Mouse (Mus musculus) spleen, adult 2 months (tissue): ENCODE measurements around the gene Arpc2. TPM values are rescaled to one million over a fixed set of nuclear protein-coding genes. Genes with fewer than 3 reads are reported as not detected.

Experiments
- DNase-seq, 2 experiments: peaks; one replicate each; pipeline versions ENCODE4 v3.0.0 to v3.0.0-alpha.2; 2012 to 2021; ENCODE audit warnings: low spot score in 2 of 2, low read depth in 1 of 2
- H3K27ac ChIP-seq: fragments of 200-500 bp; 2 replicates; pipeline ENCODE4 v1.5.1; 2012; ENCODE audit warnings: low read length, inconsistent platforms; ENCODE audit not compliant: insufficient read depth
- H3K27me3 ChIP-seq: fragments of 200-500 bp; 2 replicates; pipeline ENCODE4 v1.6.1; 2012; ENCODE audit warnings: mild to moderate bottlenecking, moderate library complexity, low read length, inconsistent platforms; ENCODE audit not compliant: control insufficient read depth, insufficient read depth
- H3K36me3 ChIP-seq: fragments of 200-500 bp; 2 replicates; pipeline ENCODE4 v1.6.1; 2012; ENCODE audit warnings: mild to moderate bottlenecking, low read length, inconsistent platforms; ENCODE audit not compliant: control insufficient read depth, insufficient read depth
- H3K4me1 ChIP-seq: fragments of 200-500 bp; 2 replicates; pipeline ENCODE4 v1.6.1; 2011; ENCODE audit warnings: inconsistent platforms; ENCODE audit not compliant: control insufficient read depth, insufficient read depth, insufficient read length
- H3K4me3 ChIP-seq: fragments of 200-500 bp; 2 replicates; pipeline ENCODE4 v1.5.1; 2011; ENCODE audit warnings: mild to moderate bottlenecking, inconsistent platforms; ENCODE audit not compliant: insufficient read depth, insufficient read length; ENCODE audit errors: extremely low read depth
- CTCF ChIP-seq: fragments of 200-500 bp; IDR thresholded peaks from 2 replicates; pipeline ENCODE4 v1.5.1; 2011; ENCODE audit warnings: mild to moderate bottlenecking, inconsistent platforms; ENCODE audit not compliant: insufficient read depth, insufficient read length, insufficient replicate concordance; ENCODE audit errors: extremely low read depth
- POLR2A ChIP-seq: fragments of 200-500 bp; IDR thresholded peaks from 2 replicates; pipeline ENCODE4 v1.6.1; 2011; ENCODE audit warnings: low read depth, low read length, inconsistent platforms
- WGBS: fragments of 180-500 bp; shearing (Covaris S2); methylation state at CpG from one replicate; pipeline ENCODE4 v1.1.7; 2018; 5-methylcytosine and 5-hydroxymethylcytosine counted together
- polyA plus RNA-seq: library from polyadenylated mRNA; depleted of rRNA; stranded (reverse); fragments of >200 nt; gene quantifications from 2 replicates; pipeline ENCODE4 v1.2.3, GENCODE M21; 2012

The Arpc2 gene
- polyA plus RNA-seq, 1 experiment = 186 TPM

GRCm38 (mm10) chr1:74249331-74249980 lies 13.6 kb downstream of the Arpc2 start:
- WGBS = 30% methylated on average over 5 of the region's 5 CpGs
- Histone ChIP-seq H3K4me1 (peaks cover 17% of the 10 kb centered on the region), H3K27ac (peak overlapping the region; percentile 63), H3K4me3 (no peak overlapping the region), H3K36me3 (peaks cover 45% of the 10 kb centered on the region), H3K27me3 (no peaks in the 10 kb centered on the region)
- no peak for DNase-seq
- TF ChIP-seq CTCF (no peak), POLR2A (no peak)

GRCm38 (mm10) chr1:74250096-74250495 lies 14.2 kb downstream of the Arpc2 start:
- Histone ChIP-seq H3K27ac (no peak overlapping the region), H3K36me3 (peaks cover 49% of the 10 kb centered on the region), H3K4me1 (peaks cover 15% of the 10 kb centered on the region), H3K4me3 (no peak overlapping the region), H3K27me3 (no peaks in the 10 kb centered on the region)
- TF ChIP-seq CTCF (no peak), POLR2A (no peak)
- 55% methylated on average over 4 of the region's 4 CpGs for WGBS
- no peak for DNase-seq

GRCm38 (mm10) chr1:74255704-74256345 lies 19.9 kb downstream of the Arpc2 start:
- H3K27me3 ChIP-seq = no peaks in the 10 kb centered on the region
- H3K4me1 ChIP-seq = no peaks in the 10 kb centered on the region
- no peak for TF ChIP-seq POLR2A
- no peak for TF ChIP-seq CTCF
- WGBS = 94% methylated on average over 8 of the region's 8 CpGs
- H3K36me3 ChIP-seq = peaks cover 56% of the 10 kb centered on the region
- no peak overlapping the region for H3K4me3 ChIP-seq
- no peak overlapping the region for H3K27ac ChIP-seq
- DNase-seq = no peak

GRCm38 (mm10) chr1:74256782-74257181 lies 20.9 kb downstream of the Arpc2 start:
- 94% methylated on average over 4 of the region's 4 CpGs for WGBS
- peaks cover 51% of the 10 kb centered on the region for H3K36me3 ChIP-seq
- TF ChIP-seq CTCF (no peak), POLR2A (no peak)
- no peak overlapping the region for H3K27ac ChIP-seq
- no peak for DNase-seq
- H3K4me1 ChIP-seq = no peaks in the 10 kb centered on the region
- H3K4me3 ChIP-seq = no peak overlapping the region
- no peaks in the 10 kb centered on the region for H3K27me3 ChIP-seq

GRCm38 (mm10) chr1:74262510-74262909 lies 26.6 kb downstream of the Arpc2 start:
- WGBS = 74% methylated on average over 6 of the region's 6 CpGs

GRCm38 (mm10) chr1:74268750-74269149 lies 32.9 kb downstream of the Arpc2 start:
- no peak for TF ChIP-seq CTCF
- TF ChIP-seq POLR2A = no peak
- H3K4me1 ChIP-seq = no peaks in the 10 kb centered on the region
- peaks cover 39% of the 10 kb centered on the region for H3K36me3 ChIP-seq
- H3K27ac ChIP-seq = no peak overlapping the region
- no peaks in the 10 kb centered on the region for H3K27me3 ChIP-seq
- no peak for DNase-seq
- 84% methylated on average over 8 of the region's 8 CpGs for WGBS
- H3K4me3 ChIP-seq = no peak overlapping the region

More at GRCm38 (mm10) chr1:74262510-74262909, 26.6 kb downstream of the Arpc2 start:
- Histone ChIP-seq H3K27me3 (no peaks in the 10 kb centered on the region), H3K36me3 (peaks cover 62% of the 10 kb centered on the region), H3K27ac (no peak overlapping the region), H3K4me1 (no peaks in the 10 kb centered on the region), H3K4me3 (no peak overlapping the region)
- peak in 1 of 2 experiments; percentile 23 for DNase-seq
- TF ChIP-seq POLR2A (no peak), CTCF (no peak)

GRCm38 (mm10) chr1:74271659-74272058 lies 35.8 kb downstream of the Arpc2 start:
- no peaks in the 10 kb centered on the region for H3K27me3 ChIP-seq
- TF ChIP-seq POLR2A (no peak), CTCF (no peak)
- H3K4me1 ChIP-seq = no peaks in the 10 kb centered on the region
- peaks cover 18% of the 10 kb centered on the region for H3K36me3 ChIP-seq
- H3K27ac ChIP-seq = no peak overlapping the region
- WGBS = 87% methylated on average over 4 of the region's 4 CpGs
- no peak for DNase-seq
- no peak overlapping the region for H3K4me3 ChIP-seq
